Mouse (Mus musculus): Measurements from ENCODE around the gene Carmil3. TPM values are rescaled to one million over a fixed set of nuclear protein-coding genes. Genes with fewer than 3 reads are reported as not detected.

Carmil3 gene
- total RNA-seq, 2 experiments from 2014 or later, result not detected

DNA sequence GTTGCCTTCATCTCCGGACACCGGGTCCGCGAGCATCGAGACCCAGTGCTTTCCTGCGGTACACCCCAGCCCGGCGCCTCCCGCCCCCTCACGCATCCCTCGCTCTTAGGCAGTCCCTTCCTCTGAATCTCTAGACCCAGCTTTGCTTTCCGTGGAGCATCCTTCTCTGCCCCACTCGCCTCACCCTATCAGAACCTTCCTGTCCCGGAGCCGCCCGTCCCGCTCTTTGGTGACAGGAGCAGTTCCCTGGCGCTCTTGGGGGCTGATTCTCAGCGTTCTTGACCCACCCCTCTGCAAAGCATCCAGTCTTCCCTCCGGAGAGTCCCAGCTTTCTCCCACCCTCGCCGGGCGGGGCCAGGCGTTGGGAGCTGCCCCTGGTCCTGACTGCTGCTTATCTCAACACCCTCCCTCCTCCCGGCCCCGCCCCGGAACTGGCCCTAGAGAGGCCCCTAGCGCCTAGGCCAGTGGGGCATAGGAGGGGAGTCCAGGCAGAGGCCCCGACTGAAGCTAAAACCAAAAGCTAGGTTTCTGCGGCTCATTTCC, 911 bp downstream of the Carmil3 start:
- peak; percentile 77 for ATAC-seq (replicated peaks; ENCODE audit: low FRiP score, poor library complexity, severe bottlenecking)

DNA sequence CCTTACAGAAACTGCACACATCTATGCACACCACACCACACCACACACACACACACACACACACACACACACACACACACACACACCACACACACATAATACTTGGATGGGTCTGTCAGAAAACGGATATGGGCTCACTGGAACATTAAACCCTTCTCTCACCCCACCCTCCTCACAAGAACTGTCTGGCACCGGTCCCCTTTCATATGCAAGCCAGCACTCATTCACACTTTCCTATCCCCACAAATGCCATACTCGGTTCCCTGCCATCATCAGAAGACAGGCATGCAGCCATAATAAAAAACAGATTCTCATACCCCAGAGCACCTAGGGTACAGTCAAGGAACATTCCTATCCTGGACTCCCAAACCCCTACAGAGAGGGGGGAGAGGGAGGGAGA, 1.7 kb downstream of the Carmil3 start:
- ATAC-seq (replicated peaks; ENCODE audit: low FRiP score, poor library complexity, severe bottlenecking), result no peak

DNA sequence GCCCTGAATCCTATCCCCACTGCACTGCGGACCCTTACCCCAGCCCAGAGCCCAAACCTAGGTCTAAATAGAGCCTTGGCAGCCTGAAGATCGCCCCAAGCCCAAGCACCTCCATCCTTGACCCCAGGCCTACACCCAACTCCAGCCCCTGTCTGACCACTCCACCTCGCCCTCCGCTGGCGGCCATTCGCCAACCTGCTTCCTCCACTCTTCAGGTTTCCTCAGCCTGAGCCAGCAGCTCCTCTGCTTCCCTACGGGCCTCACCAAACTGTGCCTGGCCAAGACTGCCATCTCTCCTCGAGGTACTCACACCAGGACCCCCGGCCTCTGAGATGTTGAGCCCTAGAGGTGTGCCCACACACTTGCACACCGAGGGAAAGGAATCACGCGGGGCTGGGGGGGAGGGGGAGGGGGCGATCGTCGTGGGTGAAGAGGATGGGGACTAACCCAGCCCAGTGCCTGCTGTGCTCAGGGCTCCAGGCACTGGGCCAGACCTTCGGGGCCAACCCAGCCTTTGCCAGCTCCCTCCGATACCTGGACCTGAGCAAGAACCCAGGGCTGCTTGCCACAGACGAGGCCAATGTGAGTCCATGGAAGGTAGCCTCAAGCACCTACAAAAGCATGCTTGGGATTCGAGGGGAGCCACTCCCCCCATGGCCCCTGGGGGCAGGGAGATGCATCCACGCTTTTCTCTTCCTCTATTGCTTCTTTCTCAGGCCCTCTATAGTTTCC, 5.2 kb downstream of the Carmil3 start:
- ATAC-seq (replicated peaks; ENCODE audit: low FRiP score, poor library complexity, severe bottlenecking), result no peak

DNA sequence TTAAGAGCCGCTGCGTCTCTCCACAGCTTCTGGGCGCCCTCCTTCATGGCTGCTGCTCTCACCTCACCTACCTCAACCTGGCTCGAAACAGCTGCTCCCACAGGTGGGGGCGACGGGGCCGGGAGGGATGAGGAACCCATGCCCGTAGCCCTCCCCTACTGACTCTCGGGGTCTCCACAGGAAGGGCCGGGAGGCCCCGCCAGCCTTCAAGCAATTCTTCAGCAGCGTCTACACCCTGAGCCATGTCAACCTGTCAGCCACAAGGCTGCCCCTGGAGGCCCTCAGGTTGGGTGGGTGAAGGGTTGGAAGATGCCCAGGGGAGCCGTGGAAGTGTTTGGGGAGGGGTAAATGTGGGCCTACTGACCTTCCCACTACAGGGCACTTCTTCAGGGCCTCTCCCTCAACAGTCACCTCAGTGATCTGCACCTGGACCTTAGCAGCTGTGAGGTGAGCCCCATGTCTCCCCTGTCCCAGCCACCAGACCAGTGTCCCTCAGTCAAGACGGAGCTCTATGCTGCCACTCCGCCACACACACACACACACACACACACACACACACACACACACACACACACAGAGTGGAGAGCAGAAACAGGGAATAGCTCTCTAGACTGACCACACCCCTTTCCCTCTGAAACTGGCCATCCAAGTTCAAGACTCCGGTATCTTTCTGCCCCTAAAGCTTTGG, 6.5 kb downstream of the Carmil3 start:
- ATAC-seq (replicated peaks; ENCODE audit: low FRiP score, poor library complexity, severe bottlenecking), result no peak; the same call in 1 of the 2 replicates

DNA sequence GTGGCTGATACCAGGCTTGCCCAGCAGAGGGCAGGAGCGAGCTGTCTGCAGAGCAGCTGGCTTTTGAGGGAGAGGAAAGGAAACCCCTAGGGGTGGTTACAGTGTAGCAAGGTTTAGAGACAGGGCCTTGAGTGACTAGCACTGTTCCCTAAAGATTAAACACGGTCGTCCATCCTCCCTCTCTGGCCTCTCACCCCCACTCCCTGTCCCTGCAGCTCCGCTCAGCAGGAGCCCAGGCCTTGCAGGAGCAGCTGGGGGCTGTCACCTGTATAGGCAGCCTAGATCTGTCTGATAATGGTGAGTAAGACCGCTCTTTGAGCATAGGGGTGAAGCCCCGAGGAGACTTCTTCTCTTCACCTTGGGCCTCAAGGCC, 7.0 kb downstream of the Carmil3 start:
- peak; percentile 63 for ATAC-seq (replicated peaks; ENCODE audit: low FRiP score, poor library complexity, severe bottlenecking)

DNA sequence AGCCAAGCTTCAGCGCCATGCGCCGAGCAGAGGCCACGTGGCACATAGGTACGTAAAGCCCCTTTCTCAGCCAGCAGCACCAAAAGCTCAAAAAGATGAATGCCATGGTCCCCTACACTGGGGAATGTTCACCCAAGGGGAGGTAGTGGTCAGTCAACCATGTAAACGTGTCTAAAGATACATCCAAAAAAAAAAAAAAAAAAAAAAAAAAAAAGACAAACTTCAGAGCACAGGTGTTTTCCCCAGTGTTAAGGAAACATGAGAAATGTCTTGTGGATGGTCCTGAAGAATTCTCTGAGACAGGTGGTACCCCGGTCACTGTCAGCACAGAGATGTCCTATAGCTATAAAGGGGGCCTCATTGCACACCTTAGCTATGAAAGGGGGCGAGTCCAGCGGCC, 15.2 kb downstream of the Carmil3 start:
- no peak for ATAC-seq (replicated peaks; ENCODE audit: low FRiP score, poor library complexity, severe bottlenecking)

DNA sequence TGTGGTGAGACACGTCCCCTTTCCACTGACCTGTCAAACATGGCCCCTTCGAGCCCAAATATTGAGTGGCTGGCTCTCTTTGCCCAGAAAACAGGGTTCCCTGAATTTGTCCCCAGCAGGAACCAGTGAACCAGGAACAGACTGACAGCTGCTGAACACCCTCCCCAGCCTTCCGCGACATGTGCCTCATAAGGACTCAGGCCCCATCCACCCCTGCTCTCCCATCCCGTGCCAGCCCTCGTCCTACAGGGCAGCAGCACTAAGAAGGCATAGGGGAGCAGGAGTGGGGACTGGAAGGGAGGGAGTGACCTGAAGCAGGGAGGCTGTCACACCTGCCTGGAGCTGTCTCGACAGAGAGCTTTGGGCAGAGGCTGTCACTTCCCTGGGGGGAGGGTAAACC, 17.4 kb downstream of the Carmil3 start:
- ATAC-seq (replicated peaks; ENCODE audit: low FRiP score, poor library complexity, severe bottlenecking), result no peak

DNA sequence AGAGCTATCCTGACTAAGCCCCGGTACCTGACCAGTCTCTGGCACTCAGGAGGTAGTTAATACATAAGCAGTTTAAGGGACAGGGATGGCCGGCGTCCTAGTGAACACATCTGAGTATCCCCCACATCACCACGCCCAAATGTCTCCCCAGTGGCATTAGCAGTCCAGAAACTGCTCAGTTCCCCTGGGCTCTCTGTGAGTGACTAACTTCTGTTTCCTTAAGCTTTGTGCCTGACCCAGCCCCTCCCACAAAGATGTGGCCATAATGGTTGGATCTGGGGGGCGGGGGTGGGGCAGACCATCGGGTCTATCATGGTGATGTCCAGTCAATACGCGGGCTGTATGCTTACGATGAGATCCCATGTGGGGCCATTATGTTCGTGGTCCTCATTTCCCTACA, 19.1 kb downstream of the Carmil3 start:
- no peak for ATAC-seq (replicated peaks; ENCODE audit: low FRiP score, poor library complexity, severe bottlenecking)

DNA sequence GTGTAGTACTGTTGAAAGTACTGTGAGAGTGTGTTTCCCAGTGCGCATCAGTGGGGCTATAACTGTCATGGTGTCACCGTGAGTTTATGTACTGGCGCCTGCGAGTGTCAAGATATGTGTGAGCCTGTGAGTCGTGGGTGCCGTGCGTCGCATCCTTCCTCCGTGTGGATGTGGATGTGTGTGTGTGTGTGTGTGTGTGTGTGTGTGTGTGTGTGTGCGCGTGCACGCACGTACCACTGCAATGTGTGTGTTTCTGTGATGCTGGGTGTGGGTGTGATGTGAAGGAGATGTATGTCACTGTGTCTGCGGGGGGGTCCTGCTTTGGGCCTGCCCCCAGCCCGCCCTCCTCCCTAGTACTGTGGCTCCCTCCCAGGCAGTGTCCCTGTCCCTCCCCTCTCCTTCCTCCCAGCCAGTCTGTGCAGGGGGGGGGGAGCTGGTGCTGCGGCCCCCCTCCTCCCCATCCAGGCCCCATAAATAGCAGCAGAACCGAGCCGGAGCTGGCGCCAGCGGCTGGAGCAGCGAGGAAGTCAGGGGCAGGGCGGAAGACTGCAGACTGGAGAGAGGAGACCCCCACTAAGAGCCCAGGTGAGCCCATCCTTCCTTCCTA, 19.8 kb downstream of the Carmil3 start, which contains the start of gene Cpne6:
Gene Cpne6 (plus strand): TSS at position 321 of the 607 bp plus-strand sequence.
- ATAC-seq (replicated peaks; ENCODE audit: low FRiP score, poor library complexity, severe bottlenecking), result no peak

DNA sequence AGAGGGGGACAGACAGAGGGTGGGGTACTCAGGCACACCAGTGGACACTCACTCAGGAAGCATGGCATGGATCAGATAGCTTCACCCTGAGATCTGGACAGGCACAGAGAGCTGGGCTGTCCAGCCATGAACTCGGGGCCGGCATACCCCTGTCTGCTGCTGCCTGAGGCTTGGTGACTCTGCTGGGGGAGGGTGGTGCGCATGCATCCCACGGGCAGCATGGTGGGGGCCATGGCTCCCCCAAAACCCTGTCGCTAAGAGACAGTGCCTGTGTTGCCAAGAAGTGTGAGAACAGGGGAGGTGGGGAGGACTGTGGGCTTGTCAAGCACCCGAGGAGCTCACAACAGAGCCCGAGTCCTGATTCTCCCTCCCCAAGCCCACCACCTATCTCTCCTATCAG, 20.6 kb downstream of the Carmil3 start:
- no peak for ATAC-seq (replicated peaks; ENCODE audit: low FRiP score, poor library complexity, severe bottlenecking)

DNA sequence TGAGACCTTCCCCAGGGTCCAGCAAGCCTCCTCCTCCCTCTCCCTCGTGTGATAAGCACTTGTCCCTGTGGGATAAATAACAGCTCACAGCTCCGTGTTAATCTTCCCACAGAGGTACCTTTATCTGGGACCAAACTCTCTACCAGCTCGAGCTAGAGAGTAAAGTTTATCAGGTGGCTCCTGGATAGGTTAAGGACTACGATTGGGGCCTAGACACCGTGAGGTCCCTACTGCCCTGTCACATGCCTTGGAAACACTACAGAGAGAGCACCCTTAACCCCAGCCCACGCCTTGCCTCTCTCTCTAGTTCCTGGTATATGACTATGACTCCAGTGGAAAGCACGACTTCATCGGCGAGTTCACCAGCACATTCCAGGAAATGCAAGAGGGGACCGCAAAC, 23.5 kb downstream of the Carmil3 start:
- ATAC-seq (replicated peaks; ENCODE audit: low FRiP score, poor library complexity, severe bottlenecking), result no peak

DNA sequence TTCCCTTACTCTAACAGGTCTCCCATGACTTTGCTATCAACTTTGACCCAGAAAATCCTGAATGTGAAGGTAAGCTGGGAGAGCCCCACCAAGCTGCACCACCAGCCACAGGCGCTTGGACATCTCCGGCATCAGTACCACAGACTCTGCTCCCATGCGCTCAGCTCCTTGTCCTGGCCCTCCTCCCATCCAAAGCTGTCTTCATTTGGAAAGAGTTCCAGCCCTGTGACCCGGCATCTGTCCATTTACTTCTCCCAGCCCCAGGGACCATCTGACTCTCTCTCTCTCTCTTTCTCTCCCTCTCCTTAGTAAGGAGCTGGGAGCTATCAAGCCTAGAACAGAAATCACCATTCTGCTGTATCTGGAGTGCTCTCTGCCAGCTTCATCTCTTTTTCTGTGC, 25.4 kb downstream of the Carmil3 start:
- ATAC-seq (replicated peaks; ENCODE audit: low FRiP score, poor library complexity, severe bottlenecking), result no peak

DNA sequence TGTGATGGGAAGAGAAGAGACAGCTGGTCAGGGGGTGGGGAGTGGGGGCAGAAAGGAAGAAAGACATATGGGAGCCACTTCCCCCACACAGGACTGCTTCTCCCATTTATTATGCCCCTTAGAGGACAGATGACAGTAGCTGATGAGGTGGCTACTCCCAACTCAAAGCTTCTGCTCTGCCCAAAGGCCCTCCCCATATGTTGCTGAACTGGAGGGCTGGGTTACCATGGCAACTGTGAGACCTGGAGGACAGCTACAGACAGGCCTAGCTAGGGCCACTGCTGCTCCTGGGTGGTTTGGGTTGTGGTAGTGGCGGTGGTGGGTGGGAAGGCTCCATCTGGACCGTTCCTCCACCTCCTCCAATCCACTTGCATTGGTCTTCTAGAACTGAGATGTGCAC, 28.4 kb downstream of the Carmil3 start:
- no peak for ATAC-seq (replicated peaks; ENCODE audit: low FRiP score, poor library complexity, severe bottlenecking)

DNA sequence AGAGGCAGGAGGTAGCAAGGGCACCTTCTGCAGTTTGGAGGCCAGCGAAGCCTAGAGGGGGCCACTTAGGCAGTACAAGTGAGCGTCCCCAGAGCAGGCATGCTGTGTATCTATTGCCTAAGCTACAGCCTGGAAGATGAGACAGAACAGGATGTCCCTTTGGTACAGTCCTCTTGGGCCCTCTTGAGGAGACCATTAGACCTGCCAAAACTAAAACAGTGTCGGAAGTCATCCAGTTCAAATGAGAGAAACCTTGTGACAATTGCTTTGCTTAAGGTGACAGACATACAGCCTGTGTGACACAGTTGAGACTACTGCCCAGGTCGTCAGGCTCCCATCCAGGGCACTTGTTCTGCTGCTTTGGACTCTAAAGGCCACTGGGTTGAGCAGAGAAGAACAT, 29.2 kb downstream of the Carmil3 start:
- no peak for ATAC-seq (replicated peaks; ENCODE audit: low FRiP score, poor library complexity, severe bottlenecking)

DNA sequence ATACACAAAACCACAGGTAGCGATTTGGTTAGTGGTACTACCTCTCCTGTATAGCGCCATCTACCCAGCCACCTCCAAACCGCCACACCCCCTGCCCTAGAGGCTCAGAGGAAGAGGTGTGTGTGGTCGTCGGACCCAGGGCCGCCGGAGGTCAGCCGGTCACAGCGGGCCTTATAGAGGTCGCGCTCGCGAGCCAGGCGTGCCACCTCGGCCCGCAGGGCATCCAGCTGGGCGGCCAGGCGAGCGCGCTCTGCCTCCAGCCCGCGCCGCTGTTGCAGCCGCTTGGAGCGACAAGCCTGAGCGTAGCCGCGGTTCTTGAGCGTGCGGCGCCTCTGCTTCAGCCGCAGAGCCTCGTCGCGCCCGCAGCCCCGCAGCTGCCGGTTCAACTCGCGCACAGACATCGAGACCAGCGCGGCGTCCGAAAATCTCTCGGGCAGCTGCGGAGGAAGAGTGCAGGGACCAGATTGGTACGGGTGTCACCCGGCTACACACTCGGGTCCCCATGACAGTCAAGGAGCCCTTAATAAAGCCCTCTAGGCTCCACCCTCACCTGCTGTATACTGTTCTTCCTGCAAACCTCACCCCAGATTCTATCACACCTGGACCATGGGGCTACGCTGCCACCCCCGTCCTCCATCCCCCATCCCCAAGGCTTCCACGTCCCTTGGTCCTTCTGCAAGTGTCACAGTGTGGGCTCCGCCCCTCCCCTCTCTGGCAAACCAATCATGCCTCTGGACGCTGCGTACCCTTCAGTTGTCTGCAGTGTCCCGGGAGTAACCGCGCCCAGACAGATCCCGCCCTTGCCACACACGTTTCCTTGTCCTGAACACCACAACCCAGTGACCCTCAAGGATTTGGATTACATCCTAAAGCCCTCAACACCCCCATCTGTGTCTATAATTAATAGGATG, 30.3 kb downstream of the Carmil3 start:
- no peak for ATAC-seq (replicated peaks; ENCODE audit: low FRiP score, poor library complexity, severe bottlenecking)

DNA sequence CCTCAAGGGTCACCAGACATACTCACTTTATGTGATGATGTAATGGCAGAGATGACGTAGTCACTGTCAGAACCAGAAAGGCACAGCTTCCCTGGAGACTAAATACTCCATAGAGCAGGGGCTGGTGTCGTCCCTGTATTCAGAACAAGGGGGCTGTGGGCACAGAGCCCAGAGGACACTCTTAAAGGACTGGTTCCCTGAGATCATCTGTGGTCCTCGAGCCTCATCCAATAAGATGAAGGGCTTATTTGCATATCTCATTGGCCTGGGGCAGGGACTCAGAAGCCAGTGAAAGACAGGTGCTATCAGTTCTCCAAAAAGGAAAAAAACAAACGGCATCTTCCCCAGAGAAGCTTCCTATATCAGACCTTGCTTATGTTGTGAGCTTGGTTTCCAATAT, 33.6 kb downstream of the Carmil3 start:
- ATAC-seq (replicated peaks; ENCODE audit: low FRiP score, poor library complexity, severe bottlenecking), result no peak

DNA sequence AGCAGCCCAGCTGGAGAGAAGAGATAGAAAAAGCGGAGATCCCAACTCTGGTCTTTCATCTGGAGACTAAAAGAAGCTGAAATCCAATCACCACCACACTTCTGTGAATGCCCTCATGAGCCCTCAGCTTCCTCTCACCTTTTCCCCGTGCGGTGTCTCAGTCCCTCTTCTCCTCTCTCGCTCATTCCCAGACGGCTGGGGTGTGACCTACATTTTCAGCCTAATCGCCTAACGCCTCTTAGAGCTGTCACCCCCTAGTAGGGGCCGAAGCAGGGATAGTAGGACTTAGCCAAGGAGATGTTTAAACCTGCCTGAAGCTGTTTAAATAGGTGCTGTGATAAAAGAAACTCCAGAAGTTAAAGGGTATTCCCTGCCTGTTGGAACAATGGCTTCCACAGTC, 34.3 kb downstream of the Carmil3 start, which contains the start of gene Nrl:
Gene Nrl (minus strand): TSS at position 197 of the 400 bp plus-strand sequence.
- ATAC-seq (replicated peaks; ENCODE audit: low FRiP score, poor library complexity, severe bottlenecking), result no peak

DNA sequence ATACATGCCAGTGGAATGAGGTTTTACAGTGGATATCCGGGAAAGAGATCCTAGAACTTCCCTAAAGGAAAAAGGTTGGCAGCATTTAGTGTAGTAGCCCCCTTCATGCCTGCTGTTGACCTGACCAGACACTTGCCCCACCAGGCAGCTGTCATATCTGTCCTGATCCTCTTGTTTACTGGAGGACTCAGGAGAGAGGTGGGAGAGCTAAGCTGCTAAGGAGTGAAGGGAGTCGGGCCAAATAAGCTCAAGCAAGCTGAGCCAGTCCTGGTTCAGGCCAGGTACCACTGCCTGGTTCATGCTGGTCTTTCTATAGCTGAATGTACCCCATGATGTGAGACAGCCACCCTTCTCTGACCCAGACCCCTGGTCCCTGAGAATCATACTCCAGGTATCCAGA, 36.2 kb downstream of the Carmil3 start:
- ATAC-seq (replicated peaks; ENCODE audit: low FRiP score, poor library complexity, severe bottlenecking), result no peak

DNA sequence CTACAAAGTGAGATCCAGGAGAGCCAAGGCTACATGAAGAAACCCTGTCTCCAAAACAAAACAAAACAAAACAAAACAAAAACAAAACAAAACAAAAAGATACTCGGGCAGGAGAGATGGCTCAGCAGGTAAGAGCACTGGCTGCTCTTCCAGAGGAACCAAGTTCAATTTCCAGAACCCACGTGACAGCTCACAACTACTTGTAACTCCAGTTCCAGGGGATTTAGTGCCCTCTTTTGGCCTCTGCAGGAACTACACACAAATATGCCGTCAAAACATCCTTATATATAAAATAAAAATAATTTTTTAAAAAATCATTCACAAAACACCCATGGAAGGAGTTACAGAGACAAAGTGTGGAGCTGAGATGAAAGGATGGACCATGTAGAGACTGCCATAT, 37.5 kb downstream of the Carmil3 start:
- ATAC-seq (replicated peaks; ENCODE audit: low FRiP score, poor library complexity, severe bottlenecking), result peak; percentile 82
